Mouse (Mus musculus) liver, adult 2 months (tissue): ENCODE results near the gene Fam160a1. TPM values are rescaled to one million over a fixed set of nuclear protein-coding genes. Genes with fewer than 3 reads are reported as not detected.

ENCODE experiments used
- DNase-seq: peaks from one replicate; pipeline ENCODE4 v3.0.0-alpha.2; 2011; ENCODE audit warnings: low read depth, low spot score; ENCODE audit errors: extremely low read depth
- H3K27ac ChIP-seq: fragments of 200-500 bp; replicated peaks from 2 replicates; pipeline ENCODE4 v1.5.1; 2012; ENCODE audit warnings: low read depth, mild to moderate bottlenecking, control low read depth, inconsistent platforms, low read length; ENCODE audit not compliant: insufficient read depth
- H3K27me3 ChIP-seq: fragments of 200-500 bp; 2 replicates; pipeline ENCODE4 v1.6.1; 2012; ENCODE audit warnings: mild to moderate bottlenecking, moderate library complexity, low read length, inconsistent platforms; ENCODE audit not compliant: control insufficient read depth, insufficient read depth
- H3K36me3 ChIP-seq: fragments of 200-500 bp; 2 replicates; pipeline ENCODE4 v1.6.1; 2012; ENCODE audit warnings: low read length, inconsistent platforms; ENCODE audit not compliant: control insufficient read depth, insufficient read depth
- H3K4me1 ChIP-seq: fragments of 200-500 bp; 2 replicates; pipeline ENCODE4 v1.6.1; 2011; ENCODE audit warnings: low read length; ENCODE audit not compliant: control insufficient read depth, insufficient read depth
- H3K4me3 ChIP-seq: fragments of 200-500 bp; 2 replicates; pipeline ENCODE4 v1.5.1; 2011; ENCODE audit warnings: low read depth, mild to moderate bottlenecking, control low read depth, low read length, moderate library complexity; ENCODE audit not compliant: insufficient read depth
- H3K79me2 ChIP-seq: fragments of 200-500 bp; 2 replicates; pipeline ENCODE4 v1.6.1; 2012; ENCODE audit warnings: inconsistent platforms, mild to moderate bottlenecking, low read length, moderate library complexity; ENCODE audit not compliant: control insufficient read depth, insufficient read depth
- H3K9ac ChIP-seq: fragments of 200-500 bp; 2 replicates; pipeline ENCODE4 v1.6.1; 2012; ENCODE audit warnings: low read depth, mild to moderate bottlenecking, control low read depth, inconsistent platforms, low read length
- CTCF ChIP-seq: fragments of 200-500 bp; IDR thresholded peaks from 2 replicates; pipeline ENCODE4 v1.5.1; 2011; ENCODE audit warnings: low read depth, low read length, control low read depth
- POLR2A ChIP-seq: fragments of 200-500 bp; IDR thresholded peaks from 2 replicates; pipeline ENCODE4 v1.6.1; 2011; ENCODE audit warnings: low read length, control low read depth; ENCODE audit not compliant: insufficient read depth; ENCODE audit errors: extremely low read depth
- WGBS: fragments of 180-500 bp; shearing (Covaris S2); methylation state at CpG from one replicate; pipeline ENCODE4 v1.1.7; 2018; 5-methylcytosine and 5-hydroxymethylcytosine counted together
- polyA plus RNA-seq: library from polyadenylated mRNA; depleted of rRNA; stranded (reverse); fragments of >200 nt; gene quantifications from 2 replicates; pipeline ENCODE4 v1.2.3, GENCODE M21; 2012
- total RNA-seq: library from RNA; depleted of rRNA; stranded (reverse); fragments of >200 nt; gene quantifications from 2 replicates; pipeline ENCODE4 v1.2.3, GENCODE M21; 2014

Fam160a1 gene
- total and polyA plus RNA-seq, 2 experiments, result 1.8 to 4.7 TPM

- no peaks in the 10 kb centered on the region for H3K4me1 ChIP-seq
- no peak for TF ChIP-seq CTCF
- no peak for TF ChIP-seq POLR2A
- H3K27ac ChIP-seq, result no peak overlapping the region
- whole genome bisulfite sequencing, result 93% methylated on average over 4 of the region's 4 CpGs
- H3K27me3 ChIP-seq, result no peaks in the 10 kb centered on the region
- H3K36me3 ChIP-seq, result no peaks in the 10 kb centered on the region
- no peak for DNase-seq
- no peak overlapping the region for H3K4me3 ChIP-seq
- no peak overlapping the region for H3K9ac ChIP-seq
- no peaks in the 10 kb centered on the region for H3K79me2 ChIP-seq
These were observed 59.7 kb downstream of the Fam160a1 start for GRCm38 (mm10) chr3:85757435-85757834.

GRCm38 (mm10) chr3:85749348-85749747 is 67.7 kb downstream of the Fam160a1 start:
- Histone ChIP-seq H3K4me1 (no peaks in the 10 kb centered on the region), H3K9ac (no peak overlapping the region), H3K27me3 (no peaks in the 10 kb centered on the region), H3K36me3 (no peaks in the 10 kb centered on the region), H3K27ac (no peak overlapping the region), H3K4me3 (no peak overlapping the region), H3K79me2 (no peaks in the 10 kb centered on the region; the same call in 1 of the 2 replicates)
- 37% methylated on average over 4 of the region's 4 CpGs for WGBS
- no peak for TF ChIP-seq CTCF
- TF ChIP-seq POLR2A, result no peak
- peak; percentile 17 for DNase-seq

GRCm38 (mm10) chr3:85748863-85749262 is 68.2 kb downstream of the Fam160a1 start:
- Histone ChIP-seq H3K9ac (no peak overlapping the region), H3K27me3 (no peaks in the 10 kb centered on the region), H3K4me3 (no peak overlapping the region), H3K4me1 (no peaks in the 10 kb centered on the region), H3K36me3 (no peaks in the 10 kb centered on the region), H3K79me2 (no peaks in the 10 kb centered on the region; the same call in 1 of the 2 replicates), H3K27ac (no peak overlapping the region)
- WGBS, result 50% methylated on average over 4 of the region's 4 CpGs
- no peak for DNase-seq
- no peak for TF ChIP-seq POLR2A
- no peak for TF ChIP-seq CTCF

GRCm38 (mm10) chr3:85746116-85746515 is 71.0 kb downstream of the Fam160a1 start:
- TF ChIP-seq CTCF, result no peak
- TF ChIP-seq POLR2A, result no peak
- H3K4me1 ChIP-seq, result no peaks in the 10 kb centered on the region
- DNase-seq, result no peak
- H3K4me3 ChIP-seq, result no peak overlapping the region
- no peak overlapping the region for H3K9ac ChIP-seq
- no peaks in the 10 kb centered on the region for H3K27me3 ChIP-seq
- H3K36me3 ChIP-seq, result no peaks in the 10 kb centered on the region
- H3K79me2 ChIP-seq, result no peaks in the 10 kb centered on the region
- WGBS, result 63% methylated on average over 4 of the region's 4 CpGs
- no peak overlapping the region for H3K27ac ChIP-seq

GRCm38 (mm10) chr3:85741767-85742166 is 75.3 kb downstream of the Fam160a1 start:
- Histone ChIP-seq H3K9ac (no peak overlapping the region), H3K4me1 (no peaks in the 10 kb centered on the region), H3K4me3 (no peak overlapping the region), H3K79me2 (no peaks in the 10 kb centered on the region), H3K36me3 (no peaks in the 10 kb centered on the region), H3K27me3 (no peaks in the 10 kb centered on the region), H3K27ac (no peak overlapping the region)
- DNase-seq, result no peak
- TF ChIP-seq POLR2A (no peak), CTCF (no peak)
- 85% methylated on average over 3 of the region's 3 CpGs for WGBS

- TF ChIP-seq POLR2A, result no peak
- TF ChIP-seq CTCF, result no peak
- H3K4me3 ChIP-seq, result no peak overlapping the region
- 55% methylated on average over 3 of the region's 3 CpGs for WGBS
- no peaks in the 10 kb centered on the region for H3K79me2 ChIP-seq
- no peaks in the 10 kb centered on the region for H3K36me3 ChIP-seq
- DNase-seq, result no peak
- no peaks in the 10 kb centered on the region for H3K4me1 ChIP-seq
- no peak overlapping the region for H3K9ac ChIP-seq
- H3K27ac ChIP-seq, result no peak overlapping the region
- no peaks in the 10 kb centered on the region for H3K27me3 ChIP-seq
These were observed 78.5 kb downstream of the Fam160a1 start for GRCm38 (mm10) chr3:85738591-85738990.
